Mouse (Mus musculus) bone marrow, adult 2 months (tissue): ENCODE data around the gene Sdccag8.

Source experiments
- CTCF ChIP-seq: fragments of 200-500 bp; IDR thresholded peaks from 2 replicates; pipeline ENCODE4 v1.5.1; 2011; ENCODE audit warnings: low read length, control low read depth; ENCODE audit not compliant: control insufficient read depth, insufficient read depth
- POLR2A ChIP-seq: fragments of 200-500 bp; IDR thresholded peaks from 2 replicates; pipeline ENCODE4 v1.6.1; 2011; ENCODE audit warnings: low read depth, mild to moderate bottlenecking, control low read depth, low read length, borderline replicate concordance; ENCODE audit not compliant: control insufficient read depth

DNA sequence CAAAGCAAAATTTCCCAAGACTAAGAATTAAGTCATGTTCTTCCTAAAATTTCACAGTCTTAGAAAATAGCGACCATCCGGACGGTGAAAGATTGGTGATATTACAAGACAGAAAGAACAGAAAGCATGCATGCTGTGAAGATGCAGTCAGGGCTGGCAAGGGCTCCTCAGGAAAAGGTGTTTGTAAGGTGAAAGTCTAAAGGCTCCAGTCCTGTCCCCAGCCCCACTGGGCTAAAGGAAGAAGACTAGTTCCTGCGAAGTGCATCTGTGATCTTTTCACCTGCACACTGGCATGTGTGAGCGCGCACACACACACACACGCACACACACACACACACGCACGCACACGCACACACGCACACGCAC is 130.7 kb downstream of the Sdccag8 start:
- TF ChIP-seq CTCF (no peak), POLR2A (no peak)
